17 mouse cellular contexts compared by ENCODE assay signal in genomic region chr10:79697916-79698315, GRCm38 (mm10). TPM values are rescaled to one million over a fixed set of nuclear protein-coding genes. Genes with fewer than 3 reads are reported as not detected.
A peak's percentile ranks its signal among the peaks of the same experiment; 100 is the strongest.
DNase-seq lines count a peak whose midpoint lies in the region; ATAC-seq and TF ChIP-seq lines count a peak whose summit lies in the region.
"Had no signal": no experiment of that assay in that cellular context is flagged by ENCODE, and none has a peak within 500 bp of the region (broad histone marks: within the 10 kb centered on the region; RNA-seq: fewer than 3 reads in every experiment).

No protein-coding gene starts in this region.

- DNase-seq in heart, postnatal 0 days (ENCODE audit: low spot score), result no peak
- DNase-seq in heart, postnatal 4 days, result no peak
- DNase-seq in cerebellum, adult 18-20 months, result peak; percentile 88 to 92
- DNase-seq in lung, postnatal 4 days, result peak; percentile 61 to 86
- no peak for DNase-seq in spleen, adult 18-20 months
- no peak for DNase-seq in right cerebral cortex, adult 2 months (ENCODE audit: low spot score in 2 of 2)
- no peak for DNase-seq in kidney, adult 2 months
- DNase-seq: adrenal gland, postnatal 10 days; B cell, adult 2 months; gastrocnemius, postnatal 14 days; kidney, postnatal 14 days had no signal

- no peak overlapping the region for H3K4me3 ChIP-seq in heart, postnatal 0 days (ENCODE audit: low read depth, low read length)
- H3K4me3 ChIP-seq in intestine, embryonic 15.5 days (replicated peaks), result no peak overlapping the region
- no peak overlapping the region for H3K4me3 ChIP-seq in kidney, adult 2 months (ENCODE audit: insufficient read depth, low read depth, low read length)
- H3K4me3 ChIP-seq: forebrain, embryonic 13.5 days; liver, embryonic 12.5 days; midbrain, embryonic 10.5 days had no signal

- peaks cover 41% of the 10 kb centered on the region for H3K4me1 ChIP-seq in heart, postnatal 0 days (ENCODE audit: control insufficient read depth, insufficient read depth)
- H3K4me1 ChIP-seq in intestine, embryonic 15.5 days (replicated peaks), result peaks cover 32% of the 10 kb centered on the region
- no peaks in the 10 kb centered on the region for H3K4me1 ChIP-seq in kidney, adult 2 months (ENCODE audit: control insufficient read depth, insufficient read depth, low read length)

- no peak overlapping the region for H3K9ac ChIP-seq in heart, postnatal 0 days (replicated peaks; ENCODE audit: low read depth, low read length)
- no peak overlapping the region for H3K9ac ChIP-seq in intestine, embryonic 15.5 days
- H3K9ac ChIP-seq: forebrain, embryonic 13.5 days; liver, embryonic 12.5 days had no signal

- no peak for TF ChIP-seq CTCF in heart, postnatal 0 days (IDR thresholded peaks at IDR 0.05; ENCODE audit: low read depth)
- TF ChIP-seq CTCF in kidney, adult 2 months (conservative IDR thresholded peaks at IDR 0.05; ENCODE audit: insufficient read depth, insufficient read length, low read depth, low read length), result no peak

- H3K4me2 ChIP-seq in heart, postnatal 0 days (ENCODE audit: low read depth, low read length), result no peak overlapping the region
- H3K4me2 ChIP-seq in intestine, embryonic 15.5 days (replicated peaks), result no peak overlapping the region
- H3K4me2 ChIP-seq: forebrain, embryonic 13.5 days; liver, embryonic 12.5 days had no signal

- no peak for TF ChIP-seq EP300 in heart, postnatal 0 days (IDR thresholded peaks at IDR 0.05; ENCODE audit: low read depth)

- no peak for ATAC-seq in heart, postnatal 0 days (ENCODE audit: insufficient read depth, low read depth)
- 0 out of 2 replicates have a peak, but pooled peaks have one; percentile 9 for ATAC-seq in intestine, embryonic 15.5 days
- ATAC-seq: forebrain, embryonic 13.5 days; liver, embryonic 12.5 days had no signal

- no peaks in the 10 kb centered on the region for H3K9me3 ChIP-seq in heart, postnatal 0 days (replicated peaks; ENCODE audit: control insufficient read depth, low read length)
- no peaks in the 10 kb centered on the region for H3K9me3 ChIP-seq in intestine, embryonic 15.5 days
- H3K9me3 ChIP-seq: forebrain, embryonic 13.5 days; liver, embryonic 12.5 days; midbrain, embryonic 10.5 days had no signal

- no peak for TF ChIP-seq POLR2A in kidney, adult 2 months (IDR thresholded peaks at IDR 0.05; ENCODE audit: low read depth, low read length)

- H3K27me3 ChIP-seq in heart, postnatal 0 days (ENCODE audit: control insufficient read depth, insufficient read depth, low read length), result no peaks in the 10 kb centered on the region
- H3K27me3 ChIP-seq in intestine, embryonic 15.5 days (replicated peaks), result no peaks in the 10 kb centered on the region
- no peaks in the 10 kb centered on the region for H3K27me3 ChIP-seq in kidney, adult 2 months (replicated peaks; ENCODE audit: control insufficient read depth, insufficient read depth, low read length)
- H3K27me3 ChIP-seq: forebrain, embryonic 13.5 days; liver, embryonic 12.5 days had no signal

- peak overlapping the region; percentile 15; the same call in 1 of the 2 replicates for H3K27ac ChIP-seq in heart, postnatal 0 days (ENCODE audit: low read depth)
- peak overlapping the region; percentile 87 for H3K27ac ChIP-seq in intestine, embryonic 15.5 days
- no peak overlapping the region for H3K27ac ChIP-seq in kidney, adult 2 months (ENCODE audit: insufficient read depth, low read depth, low read length)
- H3K27ac ChIP-seq: forebrain, embryonic 13.5 days; liver, embryonic 12.5 days; midbrain, embryonic 10.5 days had no signal

- WGBS in heart, postnatal 0 days, result 58% methylated on average over 6 of the region's 6 CpGs
- 54% methylated on average over 6 of the region's 6 CpGs for WGBS in intestine, embryonic 15.5 days
- WGBS in kidney, adult 2 months, result 63% methylated on average over 6 of the region's 6 CpGs

- H3K36me3 ChIP-seq in heart, postnatal 0 days (replicated peaks; ENCODE audit: control insufficient read depth, insufficient read depth, low read length), result no peaks in the 10 kb centered on the region
- no peaks in the 10 kb centered on the region for H3K36me3 ChIP-seq in intestine, embryonic 15.5 days
- H3K36me3 ChIP-seq in kidney, adult 2 months (ENCODE audit: control insufficient read depth, insufficient read depth, low read length), result no peaks in the 10 kb centered on the region
- H3K36me3 ChIP-seq: liver, embryonic 12.5 days; midbrain, embryonic 10.5 days had no signal

RNA-seq across cellular contexts. Expression of gene Bsg, which starts 6.4 kb away (rescaled TPM):
- total RNA-seq in heart, postnatal 0 days (2014; rRNA removed; ENCODE audit: low replicate concordance), result 1,449 and 1,606 TPM in 2 replicates
- 1,256 and 1,260 TPM in 2 replicates for polyA plus RNA-seq in heart, postnatal 0 days (2015; fragmentation: Nextera tagmentation; extraction: Ambion mirVana)
- total RNA-seq in heart, postnatal 4 days (2021), result 100 to 1,000 TPM; 793 to 876 TPM
- 1,119 and 1,131 TPM in 2 replicates for polyA plus RNA-seq in intestine, embryonic 15.5 days (2015; fragmentation: Nextera tagmentation; extraction: Ambion mirVana)
- polyA plus RNA-seq in kidney, adult 2 months (2012; rRNA removed), result 825 and 914 TPM in 2 replicates

RNA-seq across cellular contexts. Expression of gene Gzmm, which starts 9.1 kb away (rescaled TPM):
- 2.4 and 2.5 TPM in 2 replicates for total RNA-seq in heart, postnatal 0 days (2014; rRNA removed; ENCODE audit: low replicate concordance)
- polyA plus RNA-seq in heart, postnatal 0 days (2015; fragmentation: Nextera tagmentation; extraction: Ambion mirVana), result 2.1 and 2.8 TPM in 2 replicates
- 1 to 10 TPM; 2.9 to 3.7 TPM for total RNA-seq in heart, postnatal 4 days (2021)
- polyA plus RNA-seq in intestine, embryonic 15.5 days (2015; fragmentation: Nextera tagmentation; extraction: Ambion mirVana), result 0.52 and 0.76 TPM in 2 replicates
- polyA plus RNA-seq in kidney, adult 2 months (2012; rRNA removed), result 0.34 and 0.94 TPM in 2 replicates

RNA-seq across cellular contexts. Expression of gene Cdc34, which starts 15.9 kb away (rescaled TPM):
- 162 and 183 TPM in 2 replicates for total RNA-seq in heart, postnatal 0 days (2014; rRNA removed; ENCODE audit: low replicate concordance)
- polyA plus RNA-seq in heart, postnatal 0 days (2015; fragmentation: Nextera tagmentation; extraction: Ambion mirVana), result 115 and 120 TPM in 2 replicates
- total RNA-seq in heart, postnatal 4 days (2021), result 100 to 1,000 TPM; 134 to 145 TPM
- 137 and 144 TPM in 2 replicates for polyA plus RNA-seq in intestine, embryonic 15.5 days (2015; fragmentation: Nextera tagmentation; extraction: Ambion mirVana)
- polyA plus RNA-seq in kidney, adult 2 months (2012; rRNA removed), result 159 and 183 TPM in 2 replicates

RNA-seq across cellular contexts. Expression of gene Hcn2, which starts 18.5 kb away (rescaled TPM):
- total RNA-seq in heart, postnatal 0 days (2014; rRNA removed; ENCODE audit: low replicate concordance), result 3.5 and 5.5 TPM in 2 replicates
- polyA plus RNA-seq in heart, postnatal 0 days (2015; fragmentation: Nextera tagmentation; extraction: Ambion mirVana), result 0.40 and 0.45 TPM in 2 replicates
- 1 to 10 TPM; 7.6 to 9.5 TPM for total RNA-seq in heart, postnatal 4 days (2021)
- 0.18 and 0.23 TPM in 2 replicates for polyA plus RNA-seq in intestine, embryonic 15.5 days (2015; fragmentation: Nextera tagmentation; extraction: Ambion mirVana)
- polyA plus RNA-seq in kidney, adult 2 months (2012; rRNA removed), result 1.5 and 1.9 TPM in 2 replicates
- total RNA-seq: common myeloid progenitor, adult 5-6 weeks had no signal
- polyA plus RNA-seq: heart, embryonic 16.5 days had no signal

RNA-seq across cellular contexts. Expression of gene Tpgs1, which starts 28.7 kb away (rescaled TPM):
- 19.7 and 28.3 TPM in 2 replicates for total RNA-seq in heart, postnatal 0 days (2014; rRNA removed; ENCODE audit: low replicate concordance)
- polyA plus RNA-seq in heart, postnatal 0 days (2015; fragmentation: Nextera tagmentation; extraction: Ambion mirVana), result 43.6 and 45.3 TPM in 2 replicates
- total RNA-seq in heart, postnatal 4 days (2021), result 10 to 100 TPM; 18.8 to 20.3 TPM
- 62.8 and 63.0 TPM in 2 replicates for polyA plus RNA-seq in intestine, embryonic 15.5 days (2015; fragmentation: Nextera tagmentation; extraction: Ambion mirVana)
- 60.3 and 75.2 TPM in 2 replicates for polyA plus RNA-seq in kidney, adult 2 months (2012; rRNA removed)

Comparison
In these comparisons a context has a peak if more than half of its experiments do, and no peak if none do; other contexts are left out.
1. DNase-seq: peak in cerebellum, adult 18-20 months (2 of 2) and lung, postnatal 4 days (2 of 2); none in heart, postnatal 0 days (single experiment), heart, postnatal 4 days (single experiment), spleen, adult 18-20 months (0 of 2), right cerebral cortex, adult 2 months (0 of 2) and kidney, adult 2 months (single experiment).